8 mouse cellular contexts compared by ENCODE assay signal in the genomic region with DNA sequence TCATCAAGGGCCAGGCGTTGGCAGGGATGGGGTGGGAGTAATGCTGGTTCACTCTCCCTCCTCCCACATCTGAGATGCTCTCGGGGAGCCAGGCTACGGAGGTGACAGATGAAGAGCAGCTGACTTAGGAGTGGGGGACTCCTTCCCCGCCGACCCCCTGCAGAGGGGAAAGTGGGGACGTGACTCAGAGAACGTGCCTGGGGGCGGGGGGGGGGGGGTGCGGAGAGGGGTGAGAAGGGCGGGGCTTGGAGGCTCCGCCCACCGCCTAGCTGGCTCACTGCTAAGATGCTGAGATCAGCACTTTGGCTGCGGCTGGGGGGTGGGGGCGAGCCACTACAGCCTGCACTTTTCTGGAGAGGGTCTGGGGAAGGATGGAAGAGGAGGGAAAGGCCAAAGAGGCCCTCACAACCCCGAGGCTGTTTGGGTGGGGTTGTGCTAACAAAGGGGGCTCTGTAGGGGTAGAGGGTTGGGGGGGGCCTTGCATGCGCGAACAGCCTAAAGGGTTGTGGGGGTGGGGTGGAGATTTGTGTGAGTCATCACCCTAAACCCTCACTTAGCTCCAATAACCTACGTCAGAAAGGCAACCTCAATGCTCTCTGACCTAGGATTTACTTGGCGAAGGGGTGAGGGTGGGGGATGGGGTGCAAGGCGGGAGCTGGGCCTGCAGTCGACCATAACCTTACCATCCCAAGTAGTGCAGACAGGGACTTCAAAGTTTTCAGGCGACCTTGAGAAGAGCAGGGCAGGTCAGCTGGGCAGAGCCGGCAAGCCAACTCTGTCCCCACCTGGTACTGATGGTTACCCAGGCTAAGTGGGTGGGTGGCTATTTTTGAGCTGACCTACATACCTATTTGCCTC. TPM values are rescaled to one million over a fixed set of nuclear protein-coding genes. Genes with fewer than 3 reads are reported as not detected.
DNase-seq lines count a peak whose midpoint lies in the region; ATAC-seq lines count a peak whose summit lies in the region.

No protein-coding gene starts in this region.

- H3K36me3 ChIP-seq in embryonic facial prominence, embryonic 11.5 days (replicated peaks; ENCODE audit: control insufficient read depth, insufficient read depth, low read depth, low read length), result no peaks in the 10 kb centered on the region
- H3K36me3 ChIP-seq in hindbrain, embryonic 16.5 days (ENCODE audit: control insufficient read depth, insufficient read depth, low read length), result no peaks in the 10 kb centered on the region
- H3K36me3 ChIP-seq in midbrain, embryonic 14.5 days (ENCODE audit: control insufficient read depth, insufficient read depth, low read length), result no peaks in the 10 kb centered on the region

- H3K27ac ChIP-seq in embryonic facial prominence, embryonic 11.5 days (replicated peaks; ENCODE audit: low read depth, low read length), result peak overlapping the region; percentile 95
- 0 out of 2 replicates have a peak overlapping the region, but pooled peaks have one; percentile 35 for H3K27ac ChIP-seq in hindbrain, embryonic 16.5 days (ENCODE audit: low read depth, low read length)
- H3K27ac ChIP-seq in midbrain, embryonic 14.5 days (replicated peaks; ENCODE audit: low read depth, low read length), result peak overlapping the region; percentile 49; the same call in 1 of the 2 replicates

- peak overlapping the region; percentile 32 for H3K4me2 ChIP-seq in embryonic facial prominence, embryonic 11.5 days (ENCODE audit: low read depth, low read length)
- H3K4me2 ChIP-seq in hindbrain, embryonic 16.5 days (ENCODE audit: low read length), result peak overlapping the region; percentile 46
- peak overlapping the region; percentile 47 for H3K4me2 ChIP-seq in midbrain, embryonic 14.5 days (ENCODE audit: low read length)

- H3K4me3 ChIP-seq in embryonic facial prominence, embryonic 11.5 days (ENCODE audit: low read depth, low read length), result peak overlapping the region; percentile 16; the same call in 1 of the 2 replicates
- H3K4me3 ChIP-seq in hindbrain, embryonic 16.5 days (ENCODE audit: low read length), result peak overlapping the region; percentile 9; the same call in 1 of the 2 replicates
- H3K4me3 ChIP-seq in midbrain, embryonic 14.5 days (replicated peaks; ENCODE audit: low read depth, low read length), result 0 out of 2 replicates have a peak overlapping the region, but pooled peaks have one; percentile 8

- ATAC-seq in embryonic facial prominence, embryonic 11.5 days (replicated peaks; ENCODE audit: insufficient number of reproducible peaks, low FRiP score, low TSS enrichment, low read depth), result peak; percentile 76
- ATAC-seq in hindbrain, embryonic 16.5 days, result peak; percentile 54
- ATAC-seq in midbrain, embryonic 14.5 days (ENCODE audit: low FRiP score, low TSS enrichment), result peak; percentile 73
- no peak for ATAC-seq in megakaryocyte, adult 5-6 weeks (ENCODE audit: poor library complexity, severe bottlenecking)

- no peaks in the 10 kb centered on the region for H3K9me3 ChIP-seq in embryonic facial prominence, embryonic 11.5 days (replicated peaks; ENCODE audit: control insufficient read depth, low read length)
- no peaks in the 10 kb centered on the region for H3K9me3 ChIP-seq in hindbrain, embryonic 16.5 days (ENCODE audit: control insufficient read depth, low read length)
- no peaks in the 10 kb centered on the region for H3K9me3 ChIP-seq in midbrain, embryonic 14.5 days (ENCODE audit: control insufficient read depth, low read length)

- WGBS in embryonic facial prominence, embryonic 11.5 days, result 2% methylated on average over 21 of the region's 23 CpGs
- WGBS in hindbrain, embryonic 16.5 days, result 7% methylated on average over 19 of the region's 23 CpGs
- 5% methylated on average over 19 of the region's 23 CpGs for WGBS in midbrain, embryonic 14.5 days

- no peaks in the 10 kb centered on the region for H3K27me3 ChIP-seq in embryonic facial prominence, embryonic 11.5 days (ENCODE audit: control insufficient read depth, insufficient read depth, low read length)
- H3K27me3 ChIP-seq in hindbrain, embryonic 16.5 days (replicated peaks; ENCODE audit: control insufficient read depth, insufficient read depth, low read length), result no peaks in the 10 kb centered on the region
- H3K27me3 ChIP-seq in midbrain, embryonic 14.5 days (ENCODE audit: control insufficient read depth, insufficient read depth, low read length), result no peaks in the 10 kb centered on the region

- intact Hi-C loops in left cerebral cortex, postnatal 4 days (cut with DNase I), result no loop called here

- H3K4me1 ChIP-seq in embryonic facial prominence, embryonic 11.5 days (ENCODE audit: control insufficient read depth, insufficient read depth, low read length), result peaks cover 11% of the 10 kb centered on the region; the same call in 1 of the 2 replicates
- H3K4me1 ChIP-seq in hindbrain, embryonic 16.5 days (ENCODE audit: control insufficient read depth, insufficient read depth, low read depth, low read length), result peaks cover 10% of the 10 kb centered on the region
- H3K4me1 ChIP-seq in midbrain, embryonic 14.5 days (ENCODE audit: control insufficient read depth, insufficient read depth, low read length), result peaks cover 9% of the 10 kb centered on the region

- peak overlapping the region; percentile 51 for H3K9ac ChIP-seq in embryonic facial prominence, embryonic 11.5 days (replicated peaks; ENCODE audit: low read length)
- peak overlapping the region; percentile 47 for H3K9ac ChIP-seq in hindbrain, embryonic 16.5 days (ENCODE audit: low read depth, low read length)
- no peak overlapping the region; the same call in 1 of the 2 replicates for H3K9ac ChIP-seq in midbrain, embryonic 14.5 days (replicated peaks; ENCODE audit: low read length)

- peak; percentile 67 for DNase-seq in left cerebral cortex, postnatal 4 days
- DNase-seq in left cerebral cortex, adult 8-10 months (ENCODE audit: low spot score in 2 of 2), result no peak
- DNase-seq in embryonic facial prominence, embryonic 11.5 days (ENCODE audit: low spot score), result peak; percentile 84
- peak; percentile 72 for DNase-seq in midbrain, embryonic 14.5 days
- no peak for DNase-seq in ovary, postnatal 10 days (ENCODE audit: low spot score)
- no peak for DNase-seq in cerebellum, adult 8-10 months

RNA-seq across cellular contexts. Expression of gene Ddit4, which starts 13.1 kb away (rescaled TPM):
- total RNA-seq in left cerebral cortex, postnatal 4 days (2021), result 10 to 100 TPM; 50.6 to 52.2 TPM
- total RNA-seq in left cerebral cortex, adult 8-10 months (2022), result 10 to 100 TPM; 35.6 to 58.9 (median 44.0) TPM
- polyA plus RNA-seq in embryonic facial prominence, embryonic 11.5 days (2014; fragmentation: Nextera tagmentation; extraction: Ambion mirVana), result 6.3 and 6.9 TPM in 2 replicates
- polyA plus RNA-seq in hindbrain, embryonic 16.5 days (2015; fragmentation: Nextera tagmentation; extraction: Ambion mirVana), result 75.3 and 97.1 TPM in 2 replicates
- polyA plus RNA-seq in midbrain, embryonic 14.5 days (2014; fragmentation: Nextera tagmentation; extraction: Ambion mirVana), result 6.2 and 7.3 TPM in 2 replicates
- 2.2 and 2.4 TPM in 2 replicates for total RNA-seq in megakaryocyte, adult 5-6 weeks (2015)
- 0.94 and 1.2 TPM in 2 replicates for total RNA-seq in megakaryocyte, adult 5-6 weeks (2017)

RNA-seq across cellular contexts. Expression of gene Ascc1, which starts 37.9 kb away (rescaled TPM):
- total RNA-seq in left cerebral cortex, postnatal 4 days (2021), result 10 to 100 TPM; 25.8 to 27.1 TPM
- 10 to 100 TPM; 16.5 to 20.1 (median 17.6) TPM for total RNA-seq in left cerebral cortex, adult 8-10 months (2022)
- 43.9 and 48.7 TPM in 2 replicates for polyA plus RNA-seq in embryonic facial prominence, embryonic 11.5 days (2014; fragmentation: Nextera tagmentation; extraction: Ambion mirVana)
- polyA plus RNA-seq in hindbrain, embryonic 16.5 days (2015; fragmentation: Nextera tagmentation; extraction: Ambion mirVana), result 47.7 and 48.3 TPM in 2 replicates
- polyA plus RNA-seq in midbrain, embryonic 14.5 days (2014; fragmentation: Nextera tagmentation; extraction: Ambion mirVana), result 48.2 and 48.4 TPM in 2 replicates
- total RNA-seq in megakaryocyte, adult 5-6 weeks (2015), result 25.7 and 29.9 TPM in 2 replicates
- 24.3 and 27.0 TPM in 2 replicates for total RNA-seq in megakaryocyte, adult 5-6 weeks (2017)

RNA-seq across cellular contexts. Expression of gene Anapc16, which starts 38.2 kb away (rescaled TPM):
- 10 to 100 TPM; 60.2 to 60.8 TPM for total RNA-seq in left cerebral cortex, postnatal 4 days (2021)
- 10 to 100 TPM; 58.0 to 60.8 (median 60.2) TPM for total RNA-seq in left cerebral cortex, adult 8-10 months (2022)
- polyA plus RNA-seq in embryonic facial prominence, embryonic 11.5 days (2014; fragmentation: Nextera tagmentation; extraction: Ambion mirVana), result 88.7 and 93.8 TPM in 2 replicates
- polyA plus RNA-seq in hindbrain, embryonic 16.5 days (2015; fragmentation: Nextera tagmentation; extraction: Ambion mirVana), result 101 and 116 TPM in 2 replicates
- 97.2 and 105 TPM in 2 replicates for polyA plus RNA-seq in midbrain, embryonic 14.5 days (2014; fragmentation: Nextera tagmentation; extraction: Ambion mirVana)
- 45.9 and 57.2 TPM in 2 replicates for total RNA-seq in megakaryocyte, adult 5-6 weeks (2015)
- total RNA-seq in megakaryocyte, adult 5-6 weeks (2017), result 35.2 and 39.4 TPM in 2 replicates

Comparison
In these comparisons a context has a peak if more than half of its experiments do, and no peak if none do; other contexts are left out.
1. DNase-seq: peak in left cerebral cortex, postnatal 4 days (single experiment), embryonic facial prominence, embryonic 11.5 days (single experiment) and midbrain, embryonic 14.5 days (single experiment); none in left cerebral cortex, adult 8-10 months (0 of 2), ovary, postnatal 10 days (single experiment) and cerebellum, adult 8-10 months (single experiment).
2. H3K27ac ChIP-seq: peak in every context shown above with its lines; median percentile 95 in embryonic facial prominence, embryonic 11.5 days; 49 in midbrain, embryonic 14.5 days; 35 in hindbrain, embryonic 16.5 days.
3. RNA of gene Ddit4, which starts 13.1 kb away (total RNA-seq): 50.6 to 52.2 TPM in left cerebral cortex, postnatal 4 days and 35.6 to 58.9 TPM in left cerebral cortex, adult 8-10 months; 0.94 to 2.4 TPM in megakaryocyte, adult 5-6 weeks; every median in the first group is over 10 times any median in the second.
4. Peak in every context shown above with its lines, with median percentiles within 50 percentile points of each other: H3K4me2 ChIP-seq and H3K4me3 ChIP-seq.